Mouse (Mus musculus): ENCODE measurements around the gene Vmn1r85. TPM values are rescaled to one million over a fixed set of nuclear protein-coding genes. Genes with fewer than 3 reads are reported as not detected.

Gene Vmn1r85
- polyA plus RNA-seq, 1 experiment from 2014 or later: not detected

DNA sequence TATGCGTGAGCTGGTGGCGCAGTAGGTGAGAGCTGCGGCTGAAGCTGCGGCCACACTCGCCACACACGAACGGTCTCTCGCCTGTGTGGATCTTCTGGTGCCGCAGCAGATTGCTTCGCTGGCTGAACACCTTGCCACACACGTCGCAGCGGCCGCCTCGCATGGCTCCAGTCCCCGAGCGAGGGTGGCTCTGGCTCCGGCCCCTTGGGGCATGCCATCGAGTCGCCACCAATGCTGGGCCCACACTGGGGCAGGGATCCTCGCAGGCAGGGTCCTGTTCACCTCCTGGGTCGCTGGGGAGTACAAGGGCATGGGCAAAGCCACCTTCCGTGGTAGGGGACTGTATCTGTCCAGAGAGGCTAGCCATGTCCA, 50.7 kb downstream of the Vmn1r85 start:
- Histone ChIP-seq H3K4me3 (ENCODE audit: inconsistent target) (no peak overlapping the region), H3K79me2 (ENCODE audit: inconsistent target) (no peaks in the 10 kb centered on the region), H3K36me3 (ENCODE audit: inconsistent target) (no peaks in the 10 kb centered on the region), H3K27ac (no peak overlapping the region)
- WGBS (ENCODE audit: missing documents): 16% methylated on average over 22 of the region's 23 CpGs

DNA sequence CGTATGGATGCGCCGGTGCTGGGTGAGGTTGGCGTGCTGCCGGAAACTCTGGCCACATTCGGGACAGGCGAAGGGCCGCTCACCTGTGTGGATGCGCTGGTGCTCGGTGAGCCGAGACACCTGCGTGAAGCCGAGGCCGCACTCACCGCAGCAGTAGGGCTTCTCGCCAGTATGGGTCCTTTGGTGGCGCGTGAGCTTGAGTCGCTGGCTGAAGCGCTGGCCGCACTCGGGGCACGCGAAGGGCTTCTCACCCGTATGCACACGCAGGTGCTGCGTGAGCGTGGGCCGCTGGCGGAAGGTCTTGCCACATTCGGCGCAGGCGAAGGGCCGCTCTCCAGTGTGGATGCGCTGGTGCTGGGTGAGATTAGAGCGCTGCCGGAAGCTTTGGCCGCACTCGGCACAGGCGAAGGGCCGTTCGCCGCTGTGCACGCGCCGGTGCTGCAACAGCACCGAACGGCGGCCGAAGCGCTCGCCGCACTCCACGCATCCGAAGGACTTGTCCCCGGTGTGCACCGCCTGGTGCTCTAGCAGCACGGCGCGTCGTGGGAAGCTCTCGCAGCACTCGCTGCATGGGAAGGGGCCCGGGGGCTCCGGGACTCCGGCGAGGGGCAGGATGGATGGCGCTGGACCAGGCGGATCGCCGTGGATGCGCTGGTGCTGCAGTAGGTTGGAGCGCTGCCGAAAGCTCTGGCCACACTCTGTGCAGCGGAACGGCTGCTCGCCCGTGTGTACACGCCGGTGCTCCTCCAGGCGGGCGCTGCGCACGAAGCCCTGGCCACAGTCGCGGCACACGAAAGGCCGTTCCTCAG, 51.3 kb downstream of the Vmn1r85 start:
- Histone ChIP-seq H3K79me2 (ENCODE audit: inconsistent target) (no peaks in the 10 kb centered on the region), H3K4me3 (ENCODE audit: inconsistent target) (no peak overlapping the region), H3K36me3 (ENCODE audit: inconsistent target) (no peaks in the 10 kb centered on the region), H3K27ac (no peak overlapping the region)
- WGBS (ENCODE audit: missing documents): 17% methylated on average over 78 of the region's 88 CpGs

DNA sequence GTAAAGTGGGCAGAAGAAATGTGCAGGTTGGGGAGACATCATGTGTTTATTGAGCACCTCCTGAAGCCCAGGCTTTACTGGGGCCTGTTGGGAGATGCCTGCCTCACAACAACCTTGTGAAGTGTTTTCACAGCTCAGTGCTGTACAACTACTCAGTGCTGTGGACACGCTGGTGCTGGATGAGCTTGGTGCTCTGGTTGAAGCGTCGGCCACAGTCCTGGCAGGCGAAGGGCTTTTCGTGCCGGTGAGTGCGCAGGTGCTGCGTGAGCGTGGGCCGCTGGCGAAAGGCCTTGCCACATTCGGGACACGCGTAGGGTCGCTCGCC, 51.9 kb downstream of the Vmn1r85 start:
- H3K4me3 ChIP-seq (ENCODE audit: inconsistent target): no peak overlapping the region
- 86% methylated on average over 12 of the region's 16 CpGs for WGBS (ENCODE audit: missing documents)

DNA sequence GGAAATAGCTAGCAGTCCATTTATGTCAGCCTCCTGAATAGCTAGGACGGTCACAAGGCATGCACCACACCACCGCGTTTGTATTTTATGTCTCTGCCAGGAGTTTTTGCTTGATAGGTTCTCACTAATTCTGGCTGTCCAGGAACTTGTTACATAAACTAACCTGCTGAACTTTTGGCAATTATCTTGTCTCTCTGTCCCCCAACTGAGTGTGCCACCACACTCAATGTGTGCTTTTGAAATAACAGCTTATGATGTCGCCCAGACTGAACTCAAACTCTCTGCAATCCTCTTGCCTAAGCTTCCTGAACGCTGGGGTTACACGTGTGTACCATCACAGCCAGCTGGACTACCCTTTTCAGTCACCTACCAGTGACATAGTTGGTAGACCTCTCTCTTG, 52.5 kb downstream of the Vmn1r85 start:
- WGBS (ENCODE audit: missing documents): 74% methylated on average over 6 of the region's 6 CpGs
- Histone ChIP-seq H3K4me3 (ENCODE audit: inconsistent target) (no peak overlapping the region), H3K36me3 (ENCODE audit: inconsistent target) (no peaks in the 10 kb centered on the region), H3K27ac (no peak overlapping the region), H3K79me2 (ENCODE audit: inconsistent target) (no peaks in the 10 kb centered on the region)

More for the DNA sequence above, 51.9 kb downstream of the Vmn1r85 start:
- H3K36me3 ChIP-seq (ENCODE audit: inconsistent target): no peaks in the 10 kb centered on the region
- H3K79me2 ChIP-seq (ENCODE audit: inconsistent target): no peaks in the 10 kb centered on the region
- H3K27ac ChIP-seq: no peak overlapping the region

DNA sequence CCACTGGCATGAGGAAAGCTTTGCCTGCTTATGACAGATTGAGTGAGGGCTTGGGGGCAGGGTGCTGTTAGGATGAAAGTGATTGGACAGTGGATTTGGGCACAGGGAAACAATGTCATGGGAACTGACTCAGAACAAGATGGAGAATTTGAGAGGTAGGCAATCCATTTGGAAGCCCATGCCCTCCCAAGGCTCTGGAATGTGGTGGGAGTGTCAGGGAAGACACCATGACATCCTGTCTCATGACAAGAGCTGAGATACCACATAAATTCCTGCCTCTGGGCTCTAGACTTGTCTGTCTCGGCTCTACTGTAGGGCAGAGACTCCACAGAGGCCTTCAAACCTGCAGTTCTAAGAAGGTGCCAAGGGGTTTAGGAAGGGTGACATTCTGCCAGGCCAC, 53.7 kb downstream of the Vmn1r85 start:
- H3K36me3 ChIP-seq (ENCODE audit: inconsistent target): peaks cover under 1% of the 10 kb centered on the region; the same call in 1 of the 2 replicates
- 90% methylated on average over 1 of the region's 1 CpGs for WGBS (ENCODE audit: missing documents)
- no peak overlapping the region for H3K27ac ChIP-seq
- peaks cover 12% of the 10 kb centered on the region for H3K79me2 ChIP-seq (ENCODE audit: inconsistent target)
- H3K4me3 ChIP-seq (ENCODE audit: inconsistent target): no peak overlapping the region

DNA sequence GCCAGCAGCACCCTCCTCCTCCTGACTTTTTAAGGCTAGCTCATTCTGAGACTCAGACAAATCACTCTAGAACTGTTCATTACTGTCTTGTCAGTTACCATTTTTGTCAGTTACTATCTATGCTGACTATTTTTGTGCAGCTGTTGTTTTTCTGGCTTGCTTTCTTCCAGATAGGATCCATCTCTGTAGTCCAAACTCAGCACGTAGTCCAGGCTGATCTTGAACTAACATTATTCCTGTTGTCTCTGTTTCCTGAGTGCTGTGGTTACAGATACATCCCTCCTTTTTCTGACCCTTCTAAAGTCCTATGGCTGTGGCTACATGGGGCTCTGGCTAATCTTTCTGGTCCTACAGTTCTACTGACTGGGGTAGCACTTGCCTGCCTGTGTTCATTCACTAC, 55.8 kb downstream of the Vmn1r85 start:
- 100% methylated on average over 1 of the region's 1 CpGs for WGBS (ENCODE audit: missing documents)
- peak overlapping the region; percentile 93 for H3K27ac ChIP-seq

DNA sequence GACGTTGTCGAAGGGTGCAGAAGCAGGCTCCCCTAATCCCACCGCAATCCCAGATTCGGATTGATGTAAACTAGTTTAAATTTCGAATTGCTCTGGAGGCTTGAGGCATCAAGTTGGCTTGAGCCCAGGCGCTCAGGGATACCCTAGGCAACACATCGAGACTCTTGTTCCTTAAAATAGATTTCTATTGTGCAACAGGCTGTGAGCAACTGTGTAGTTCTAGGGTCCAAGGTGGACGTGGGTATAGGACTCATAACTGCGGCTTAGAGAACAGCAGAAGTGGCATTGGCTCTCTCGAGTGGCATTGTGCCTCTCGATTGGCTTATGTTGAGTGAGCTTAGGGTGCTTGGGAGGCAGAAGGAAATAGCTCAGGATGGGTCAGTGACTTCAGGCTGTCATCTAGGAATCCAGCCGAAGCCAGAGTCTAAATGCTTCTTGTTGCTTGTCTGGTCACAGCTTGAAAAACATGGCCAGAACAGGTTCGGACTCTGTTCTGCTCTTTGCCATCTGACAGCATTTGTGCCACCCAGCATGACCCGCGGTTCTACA, 56.3 kb downstream of the Vmn1r85 start:
- 9% methylated on average over 15 of the region's 15 CpGs for WGBS (ENCODE audit: missing documents)
- peak overlapping the region; percentile 93 for H3K27ac ChIP-seq
- peaks cover 34% of the 10 kb centered on the region for H3K79me2 ChIP-seq (ENCODE audit: inconsistent target)
- peaks cover 11% of the 10 kb centered on the region; the same call in 1 of the 2 replicates for H3K36me3 ChIP-seq (ENCODE audit: inconsistent target)
- peak overlapping the region; percentile 55 for H3K4me3 ChIP-seq (ENCODE audit: inconsistent target)

More for the DNA sequence above, 55.8 kb downstream of the Vmn1r85 start:
- Histone ChIP-seq H3K36me3 (ENCODE audit: inconsistent target) (peaks cover 11% of the 10 kb centered on the region; the same call in 1 of the 2 replicates), H3K79me2 (ENCODE audit: inconsistent target) (peaks cover 29% of the 10 kb centered on the region), H3K4me3 (ENCODE audit: inconsistent target) (peak overlapping the region; percentile 55; the same call in 1 of the 2 replicates)

DNA sequence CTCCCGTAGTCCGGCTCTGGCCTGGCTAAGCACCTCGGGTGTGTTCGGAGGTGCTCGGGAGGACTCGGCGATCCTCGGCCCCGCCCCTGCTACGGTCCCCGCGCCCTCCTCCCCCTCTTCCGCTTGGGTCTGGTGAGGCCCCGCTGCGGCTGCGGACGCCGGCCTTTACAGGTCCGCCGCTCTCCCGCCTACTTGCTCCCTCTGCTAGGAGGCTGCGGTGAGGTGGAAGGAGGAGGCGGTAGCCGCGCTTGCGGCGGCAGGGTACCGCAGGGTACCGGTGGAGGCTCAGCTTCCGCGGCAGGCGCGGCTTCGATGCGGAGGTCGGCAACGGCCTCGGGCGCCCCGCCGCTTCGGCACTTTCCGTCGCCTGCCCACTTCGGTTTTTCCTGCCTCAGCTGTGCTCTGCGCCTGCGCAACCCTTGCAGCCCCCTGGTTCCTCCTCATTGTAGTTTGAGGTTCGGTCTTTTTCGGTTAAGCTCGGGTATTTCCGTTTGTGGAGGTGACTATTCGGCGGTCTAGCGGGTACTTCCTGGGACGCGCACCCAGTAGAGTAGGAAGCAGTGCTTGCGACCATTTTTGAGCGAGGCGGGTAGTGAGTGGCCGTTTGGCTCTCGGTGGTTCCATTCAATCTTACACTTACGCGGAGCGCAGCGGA, 56.9 kb downstream of the Vmn1r85 start, which contains the start of gene Ube2m:
Gene Ube2m (minus strand): TSS at position 375 of the 655 bp plus-strand sequence.
- Histone ChIP-seq H3K79me2 (ENCODE audit: inconsistent target) (peaks cover 40% of the 10 kb centered on the region), H3K36me3 (ENCODE audit: inconsistent target) (peaks cover 11% of the 10 kb centered on the region; the same call in 1 of the 2 replicates), H3K4me3 (ENCODE audit: inconsistent target) (peak within 1 kb of the TSS; percentile 85), H3K27ac (peak within 1 kb of the TSS; percentile 93)
- WGBS (ENCODE audit: missing documents): 0% methylated on average over 57 of the region's 65 CpGs

DNA sequence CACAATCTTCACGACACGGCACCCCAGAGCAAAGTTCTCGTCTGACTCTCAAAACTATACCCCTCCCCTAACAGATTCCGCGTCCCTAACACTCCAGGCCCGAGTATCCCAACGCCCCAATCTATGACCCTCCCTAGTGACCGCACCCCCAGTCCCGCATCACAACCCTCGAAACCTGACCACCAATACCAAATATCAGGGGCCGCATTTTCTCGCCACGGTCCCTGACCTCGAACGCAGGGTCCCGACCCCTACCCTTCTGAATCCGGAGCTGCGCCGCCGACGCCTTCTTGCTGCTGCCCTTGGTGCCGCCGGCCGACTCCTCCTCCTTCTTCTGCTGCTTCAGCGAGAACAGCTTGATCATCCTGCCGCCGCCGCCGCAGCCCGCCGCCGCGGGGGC, 57.6 kb downstream of the Vmn1r85 start:
- Histone ChIP-seq H3K4me3 (ENCODE audit: inconsistent target) (peak overlapping the region; percentile 85), H3K27ac (peak overlapping the region; percentile 60), H3K36me3 (ENCODE audit: inconsistent target) (peaks cover 16% of the 10 kb centered on the region; the same call in 1 of the 2 replicates), H3K79me2 (ENCODE audit: inconsistent target) (peaks cover 47% of the 10 kb centered on the region)
- WGBS (ENCODE audit: missing documents): 0% methylated on average over 29 of the region's 33 CpGs

DNA sequence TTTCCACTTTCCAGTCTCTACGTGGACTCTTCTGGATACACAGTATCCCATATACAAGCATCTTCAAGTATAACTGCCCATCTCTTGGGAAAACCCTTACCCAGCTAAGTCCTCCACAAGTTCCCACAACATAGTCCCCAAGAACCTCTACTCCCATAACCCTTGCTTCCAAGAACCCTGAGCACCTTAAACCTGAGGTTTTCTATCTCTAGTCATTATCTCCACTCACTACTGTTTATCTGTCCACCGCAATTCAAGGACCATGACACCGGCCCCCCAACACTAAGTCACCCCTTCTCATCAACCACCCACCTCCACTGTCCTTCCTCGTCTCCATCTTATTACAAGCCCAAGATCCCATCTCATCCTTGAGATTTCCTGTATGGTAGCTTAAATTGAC, 58.2 kb downstream of the Vmn1r85 start:
- Histone ChIP-seq H3K27ac (peak overlapping the region; percentile 60), H3K79me2 (ENCODE audit: inconsistent target) (peaks cover 51% of the 10 kb centered on the region), H3K36me3 (ENCODE audit: inconsistent target) (peaks cover 21% of the 10 kb centered on the region; the same call in 1 of the 2 replicates), H3K4me3 (ENCODE audit: inconsistent target) (peak overlapping the region; percentile 85)
- WGBS (ENCODE audit: missing documents): 44% methylated on average over 4 of the region's 4 CpGs

DNA sequence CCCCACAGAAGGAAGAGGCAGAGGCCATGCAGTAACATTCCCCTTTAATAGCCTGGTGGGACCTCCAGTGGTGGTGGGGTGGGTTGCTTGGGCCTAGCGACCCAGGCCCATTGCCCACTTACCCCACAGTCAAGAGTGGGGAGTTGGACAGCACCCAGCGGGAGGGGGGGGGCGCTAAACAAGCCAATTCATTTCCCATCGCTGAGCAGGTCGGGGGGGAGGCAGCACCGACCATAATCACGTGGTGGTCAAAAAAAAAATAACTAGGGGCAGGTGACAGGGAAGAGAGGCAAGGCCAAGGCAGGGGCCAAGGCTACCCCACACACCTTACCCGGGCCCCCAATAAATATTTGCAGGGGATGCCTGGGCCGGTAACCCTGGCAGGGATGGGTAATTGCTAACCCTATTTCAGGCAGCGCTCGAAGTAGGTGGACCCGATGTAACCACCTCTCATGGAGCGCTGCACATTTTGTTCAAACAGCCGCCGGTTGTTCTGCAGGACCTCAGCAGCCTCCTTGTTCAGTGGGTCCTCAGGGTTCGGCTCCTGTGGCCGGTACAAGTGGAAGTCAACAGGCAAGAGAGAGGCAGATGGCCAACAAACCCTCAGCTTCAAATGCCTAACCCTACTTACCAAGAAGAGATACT, 59.6 kb downstream of the Vmn1r85 start:
- H3K4me3 ChIP-seq (ENCODE audit: inconsistent target): no peak overlapping the region; the same call in 1 of the 2 replicates
- WGBS (ENCODE audit: missing documents): 80% methylated on average over 16 of the region's 17 CpGs
- H3K36me3 ChIP-seq (ENCODE audit: inconsistent target): peaks cover 33% of the 10 kb centered on the region; the same call in 1 of the 2 replicates
- H3K79me2 ChIP-seq (ENCODE audit: inconsistent target): peaks cover 51% of the 10 kb centered on the region
- peak overlapping the region; percentile 84; the same call in 1 of the 2 replicates for H3K27ac ChIP-seq

DNA sequence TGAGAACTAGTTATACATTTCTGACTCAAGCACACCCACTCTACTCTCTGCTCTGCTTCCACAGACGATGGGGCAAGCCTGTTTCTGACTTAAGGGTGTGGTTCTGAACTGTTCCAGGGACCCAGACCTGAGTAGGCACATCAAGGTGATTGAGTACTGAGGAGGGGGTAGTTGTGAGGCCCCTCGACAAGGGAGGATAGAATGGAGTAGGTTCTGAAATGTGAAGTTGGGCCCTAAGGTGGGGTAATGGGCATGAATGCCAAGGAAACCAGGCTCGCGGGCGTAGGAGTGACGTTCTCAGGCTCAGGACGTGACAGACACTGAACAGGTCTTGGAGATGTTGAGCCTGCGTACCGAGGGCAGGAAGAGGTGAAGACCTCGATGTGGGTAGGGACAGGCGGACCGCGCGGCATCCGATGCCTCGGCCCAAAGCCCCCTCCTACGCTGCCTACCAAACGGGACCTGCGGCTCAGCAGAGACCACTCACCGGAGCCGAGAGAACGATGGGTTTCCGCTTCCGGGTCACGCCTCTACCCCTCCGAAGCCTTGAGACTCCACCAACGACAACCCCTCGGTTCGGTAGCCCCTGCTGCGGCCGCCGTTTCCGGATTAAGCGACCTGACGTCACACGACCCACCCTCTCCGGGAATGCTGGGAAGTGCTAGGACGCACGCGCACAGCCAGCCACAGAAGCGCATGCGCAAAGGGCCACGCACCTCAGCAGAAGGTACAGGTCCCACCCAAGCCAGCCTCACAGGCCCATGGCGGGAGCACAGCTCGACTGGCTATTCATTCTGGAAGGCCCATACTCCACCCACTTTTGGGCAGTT, 60.6 kb downstream of the Vmn1r85 start, which contains the start of gene Chmp2a:
Gene Chmp2a (minus strand): TSS at position 660 of the 830 bp plus-strand sequence.
- under 1% methylated on average over 45 of the region's 45 CpGs for WGBS (ENCODE audit: missing documents)
- peak within 1 kb of the TSS; percentile 84 for H3K27ac ChIP-seq
- peaks cover 43% of the 10 kb centered on the region for H3K36me3 ChIP-seq (ENCODE audit: inconsistent target)
- peak within 1 kb of the TSS; percentile 90 for H3K4me3 ChIP-seq (ENCODE audit: inconsistent target)
- H3K79me2 ChIP-seq (ENCODE audit: inconsistent target): peaks cover 51% of the 10 kb centered on the region

DNA sequence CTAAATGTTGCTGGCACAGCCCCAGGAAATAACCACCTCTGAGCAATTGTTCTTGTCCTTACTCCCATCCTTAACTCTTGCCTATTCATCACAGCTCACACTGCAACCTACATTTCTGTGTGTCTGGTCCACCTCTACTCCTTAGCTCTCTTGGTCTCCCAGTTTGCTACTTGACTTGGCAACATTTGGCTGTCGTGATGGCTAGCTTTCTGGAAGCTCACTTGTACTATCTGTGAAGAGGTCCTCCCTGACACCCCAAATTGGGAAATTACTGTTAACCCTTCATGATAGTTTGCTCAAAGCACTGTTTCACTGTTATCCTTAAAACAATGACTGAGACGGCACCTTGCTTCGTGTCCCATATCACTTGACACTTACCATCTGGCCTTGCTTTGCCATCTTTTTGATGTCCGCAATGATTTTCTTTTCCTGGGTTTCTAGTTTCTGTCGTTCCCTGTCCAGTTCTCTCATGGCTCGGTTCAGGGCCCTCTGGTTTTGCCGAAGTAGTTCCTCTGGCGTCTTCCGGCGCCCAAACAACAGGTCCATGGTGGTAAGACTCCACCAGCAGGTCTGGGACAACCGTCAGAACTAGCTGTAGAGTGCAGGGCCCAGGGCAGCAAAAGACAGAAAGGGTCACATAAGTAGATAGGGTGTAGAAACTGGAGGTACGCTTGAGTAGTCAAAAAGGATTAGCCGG, 61.4 kb downstream of the Vmn1r85 start:
- H3K4me3 ChIP-seq (ENCODE audit: inconsistent target): peak overlapping the region; percentile 90
- H3K27ac ChIP-seq: peak overlapping the region; percentile 84
- H3K79me2 ChIP-seq (ENCODE audit: inconsistent target): peaks cover 51% of the 10 kb centered on the region
- 44% methylated on average over 13 of the region's 13 CpGs for WGBS (ENCODE audit: missing documents)
- peaks cover 51% of the 10 kb centered on the region for H3K36me3 ChIP-seq (ENCODE audit: inconsistent target)

All from macrophage (primary cell).